Mouse (Mus musculus) olfactory bulb, adult 2 months (tissue): ENCODE measurements around the gene Triap1.

Experiments used
- CTCF ChIP-seq: fragments of 200-500 bp; IDR thresholded peaks from 2 replicates; pipeline ENCODE4 v1.5.1; 2012; ENCODE audit warnings: low read depth, mild to moderate bottlenecking, low read length, moderate library complexity; ENCODE audit not compliant: insufficient read depth
- POLR2A ChIP-seq: fragments of 200-500 bp; IDR thresholded peaks from 2 replicates; pipeline ENCODE4 v1.6.1; 2012; ENCODE audit warnings: mild to moderate bottlenecking, low read depth, low read length, moderate library complexity; ENCODE audit not compliant: insufficient read depth

DNA sequence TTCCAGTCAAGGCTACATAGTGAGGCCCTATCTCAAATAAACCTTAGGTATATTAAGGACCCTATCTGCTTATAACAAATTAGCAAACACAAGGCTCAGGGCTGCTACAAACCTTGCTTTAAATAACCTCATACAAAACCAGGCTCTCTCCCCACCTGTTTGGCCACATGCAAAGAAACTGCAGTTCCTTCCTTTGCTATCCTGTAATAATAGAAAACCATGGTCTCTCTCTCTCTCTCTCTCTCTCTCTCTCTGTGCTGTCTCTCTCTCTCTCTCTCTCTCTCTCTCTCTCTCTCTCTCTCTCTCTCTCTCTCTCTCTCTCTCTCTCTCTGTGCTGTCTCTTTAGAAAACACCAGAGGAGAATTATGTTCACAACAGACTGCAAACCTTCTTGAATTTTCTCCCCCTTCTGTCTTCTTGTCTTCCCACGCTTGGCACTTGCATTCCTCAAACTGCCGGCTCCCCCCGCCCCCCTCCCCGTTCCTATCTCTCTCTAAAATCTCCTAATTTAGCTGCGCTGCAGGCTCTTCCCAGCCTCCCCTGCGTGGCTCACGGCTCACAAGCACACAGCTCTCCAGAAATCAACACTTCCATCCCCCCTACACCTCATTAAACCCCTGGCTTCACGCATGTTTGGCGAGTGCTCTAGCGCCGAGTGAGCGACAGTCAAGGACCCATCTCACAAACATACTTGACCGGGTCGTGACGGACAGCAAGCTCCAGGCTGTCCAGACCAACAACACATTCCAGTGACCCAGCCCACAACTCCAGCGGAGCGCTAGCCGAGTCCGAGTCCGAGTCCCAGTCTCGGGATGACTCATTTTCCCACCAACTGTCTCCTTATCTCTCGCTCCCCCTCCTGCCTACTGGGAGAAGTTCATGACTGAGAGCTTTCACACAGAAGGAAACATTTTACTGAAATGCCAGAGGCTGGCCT is 21.8 kb upstream of the Triap1 start:
- TF ChIP-seq POLR2A (0 out of 2 replicates have a peak, but pooled peaks have one; percentile 44), CTCF (0 out of 2 replicates have a peak, but pooled peaks have one; percentile 14)
